Mouse (Mus musculus): Measurements from ENCODE around the gene Ube2c. TPM values are rescaled to one million over a fixed set of nuclear protein-coding genes. Genes with fewer than 3 reads are reported as not detected.
A peak's percentile ranks its signal among the peaks of the same experiment; 100 is the strongest.

Ube2c gene
- total RNA-seq (2012; rRNA removed): 170 and 177 TPM in 2 replicates
- polyA plus RNA-seq (2012; ENCODE audit: insufficient read depth in 1 of 2, insufficient read length in 2 of 2, low read depth in 1 of 2, low replicate concordance in 2 of 2, missing spikeins in 1 of 2): 100 to 1,000 TPM; 257 to 365 TPM

DNA sequence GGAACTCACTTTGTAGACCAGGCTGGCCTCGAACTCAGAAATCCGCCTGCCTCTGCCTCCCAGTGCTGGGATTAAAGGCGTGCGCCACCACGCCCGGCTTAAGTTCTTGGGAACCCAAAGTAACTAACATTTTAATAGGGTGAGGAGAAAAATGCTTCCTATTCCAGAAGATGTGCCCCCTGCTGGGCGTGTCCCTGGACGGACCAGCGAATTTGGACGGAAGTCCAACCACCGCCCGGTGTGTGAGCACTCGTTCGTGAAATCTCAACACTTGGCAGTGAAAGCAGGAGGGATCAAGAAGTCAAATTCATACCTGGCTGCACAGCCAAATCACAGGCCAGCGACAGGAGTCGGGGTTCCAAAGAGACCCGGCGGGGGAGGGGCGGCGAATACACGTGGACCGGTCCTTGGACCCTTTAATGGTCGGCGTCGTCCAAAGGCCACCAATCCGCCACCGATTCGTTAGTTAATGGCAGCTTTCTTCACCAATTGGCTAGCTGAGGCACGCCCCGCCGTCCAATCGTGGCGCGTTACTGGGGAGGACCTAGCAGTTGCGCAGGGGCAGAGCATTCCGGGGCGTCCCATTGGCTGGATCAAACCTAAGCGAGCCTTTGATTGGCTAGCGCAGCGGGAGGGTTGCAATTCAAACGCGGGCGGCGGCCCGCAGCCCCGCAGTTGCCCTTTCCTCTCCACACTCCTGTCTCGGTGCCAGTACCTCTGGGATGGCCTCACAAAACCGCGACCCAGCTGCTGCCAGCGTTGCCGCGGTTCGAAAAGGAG, at the start of gene Ube2c:
TSS of gene Ube2c (plus strand) at position 641 of the 780 bp plus-strand sequence.
- peak; percentile 99 for DNase-seq (ENCODE audit: low read depth, low spot score)
- peak within 1 kb of the TSS; percentile 83 for H3K27ac ChIP-seq (ENCODE audit: control insufficient read depth, low read depth, low read length)
- H3K27me3 ChIP-seq (ENCODE audit: control insufficient read depth in 1 of 2, insufficient read depth in 2 of 2, low read length in 2 of 2): no peaks in the 10 kb centered on the region
- H3K79me2 ChIP-seq (ENCODE audit: control insufficient read depth, insufficient read depth, low read length, poor library complexity): peaks cover 24% of the 10 kb centered on the region
- H3K4me1 ChIP-seq (ENCODE audit: control insufficient read depth in 1 of 2, insufficient read depth in 2 of 2, low read length in 2 of 2): peaks cover 3 to 29% of the 10 kb centered on the region in 2 experiments; a peak in 3 of 4 replicates
- peak in 1 of 2 experiments; percentile 94; a peak in 2 of 4 replicates for TF ChIP-seq POLR2A (IDR thresholded peaks at IDR 0.05; ENCODE audit: control insufficient read depth in 1 of 2, insufficient read depth in 1 of 2, low read depth in 1 of 2, low read length in 2 of 2, poor library complexity in 1 of 2)
- TF ChIP-seq TAL1 (IDR thresholded peaks at IDR 0.05; ENCODE audit: low read length): no peak
- peak; percentile 98 for TF ChIP-seq MYC (IDR thresholded peaks at IDR 0.05; ENCODE audit: low read depth, low read length)
- peak; percentile 66 for TF ChIP-seq USF1 (IDR thresholded peaks at IDR 0.05; ENCODE audit: low read depth, low read length)
- peak; percentile 76 for TF ChIP-seq HCFC1 (IDR thresholded peaks at IDR 0.05; ENCODE audit: low read depth, low read length)
- peak; percentile 97 for TF ChIP-seq MAX (IDR thresholded peaks at IDR 0.05; ENCODE audit: low read length)
- peak; percentile 70; the same call in 1 of the 2 replicates for TF ChIP-seq E2F4 (IDR thresholded peaks at IDR 0.05; ENCODE audit: borderline replicate concordance, low read depth, low read length)
- TF ChIP-seq BHLHE40 (IDR thresholded peaks at IDR 0.05; ENCODE audit: borderline replicate concordance, low read depth, low read length): no peak
- TF ChIP-seq SMC3 (IDR thresholded peaks at IDR 0.05; ENCODE audit: low read depth, low read length): 0 out of 2 replicates have a peak, but pooled peaks have one; percentile 0
- peak; percentile 84 for TF ChIP-seq POLR2AphosphoS2 (IDR thresholded peaks at IDR 0.05; ENCODE audit: low read length)
- no peak for TF ChIP-seq JUND (IDR thresholded peaks at IDR 0.05; ENCODE audit: low read depth, low read length)
- TF ChIP-seq NRF1 (IDR thresholded peaks at IDR 0.05; ENCODE audit: insufficient read depth, low read depth, low read length, poor library complexity, severe bottlenecking): peak; percentile 82
- TF ChIP-seq ZC3H11A (IDR thresholded peaks at IDR 0.05; ENCODE audit: low read depth, low read length): no peak
- peak; percentile 94 for TF ChIP-seq TBP (IDR thresholded peaks at IDR 0.05; ENCODE audit: low read depth, low read length)
- TF ChIP-seq RCOR1 (IDR thresholded peaks at IDR 0.05; ENCODE audit: low read depth, low read length): no peak
- no peak for TF ChIP-seq ZNF384 (IDR thresholded peaks at IDR 0.05; ENCODE audit: low read depth, low read length)
- TF ChIP-seq SIN3A (IDR thresholded peaks at IDR 0.05; ENCODE audit: low read length): peak; percentile 86
- TF ChIP-seq ELF1 (IDR thresholded peaks at IDR 0.05; ENCODE audit: low read depth, low read length): 0 out of 2 replicates have a peak, but pooled peaks have one; percentile 12
- TF ChIP-seq NELFE (IDR thresholded peaks at IDR 0.05; ENCODE audit: low read depth, low read length): peak; percentile 94
- TF ChIP-seq CTCF (IDR thresholded peaks at IDR 0.05 in 2 of 3, conservative IDR thresholded peaks at IDR 0.05 in 1 of 3; ENCODE audit: control insufficient read depth in 1 of 3, insufficient read depth in 1 of 3, low read depth in 2 of 3, low read length in 3 of 3, poor library complexity in 1 of 3, severe bottlenecking in 1 of 3): peak in 1 of 3 experiments; percentile 20; a peak in 1 of 6 replicates
- peak; percentile 43; the same call in 1 of the 2 replicates for TF ChIP-seq TCF12 (IDR thresholded peaks at IDR 0.05; ENCODE audit: low read depth, low read length)
- no peak for TF ChIP-seq MAFK (IDR thresholded peaks at IDR 0.05; ENCODE audit: borderline replicate concordance, low read depth, low read length)
- peak; percentile 61; the same call in 1 of the 2 replicates for TF ChIP-seq KAT2A (conservative IDR thresholded peaks at IDR 0.05; ENCODE audit: low read depth, low read length)
- peak; percentile 25; the same call in 1 of the 2 replicates for TF ChIP-seq GABPA (IDR thresholded peaks at IDR 0.05; ENCODE audit: low read depth, low read length)
- no peak for TF ChIP-seq MAZ (IDR thresholded peaks at IDR 0.05; ENCODE audit: low read depth, low read length)
- TF ChIP-seq CHD2 (IDR thresholded peaks at IDR 0.05; ENCODE audit: low read length): peak; percentile 95
- peak; percentile 98 for TF ChIP-seq MXI1 (IDR thresholded peaks at IDR 0.05; ENCODE audit: low read depth, low read length)
- TF ChIP-seq ZMIZ1 (IDR thresholded peaks at IDR 0.05; ENCODE audit: low read depth, low read length): peak; percentile 77
- peak; percentile 12; the same call in 1 of the 2 replicates for TF ChIP-seq ETS1 (IDR thresholded peaks at IDR 0.05; ENCODE audit: low read depth, low read length)
- peak within 1 kb of the TSS; percentile 81 to 94 for H3K4me3 ChIP-seq (ENCODE audit: control insufficient read depth in 1 of 2, insufficient read depth in 1 of 2, low read depth in 2 of 2, low read length in 2 of 2)
- H3K9me3 ChIP-seq (replicated peaks; ENCODE audit: insufficient read depth, low read length): no peaks in the 10 kb centered on the region
- H3K9ac ChIP-seq (ENCODE audit: control insufficient read depth, low read depth, low read length, poor library complexity, severe bottlenecking): peak within 1 kb of the TSS; percentile 96
- H3K36me3 ChIP-seq (ENCODE audit: control insufficient read depth in 1 of 2, insufficient read depth in 2 of 2, low read length in 2 of 2): peaks cover 2 to 27% of the 10 kb centered on the region in 2 experiments

All from MEL (cell line).